Mouse (Mus musculus) layer of hippocampus, adult 2 months (tissue): Measurements from ENCODE around the gene Sec23ip. TPM values are rescaled to one million over a fixed set of nuclear protein-coding genes. Genes with fewer than 3 reads are reported as not detected.
"Not testable (repeated sequence)": the region's sequence is repeated elsewhere in the genome, so short reads cannot be mapped to it uniquely, and the experiment has no call there.

Experiments
- DNase-seq, 2 experiments: peaks; one replicate each; pipeline ENCODE4 v3.0.0; 2022; ENCODE audit warnings: low spot score in 2 of 2
- H3K27ac ChIP-seq: fragments of 200-600 bp; 2 replicates; pipeline ENCODE4 v1.8.1; 2022
- H3K4me3 ChIP-seq: fragments of 200-600 bp; 2 replicates; pipeline ENCODE4 v1.8.1; 2022; ENCODE audit warnings: mild to moderate bottlenecking
- CTCF ChIP-seq: fragments of 200-600 bp; conservative IDR thresholded peaks from 2 replicates; pipeline ENCODE4 v1.8.1; 2022; ENCODE audit warnings: antibody characterized with exemption, mild to moderate bottlenecking, moderate library complexity
- long read RNA-seq, 2 experiments: library from polyadenylated mRNA; stranded (forward); transcript quantifications; one replicate each; pipeline ENCODE4 v2.0.0; 2021; ENCODE audit warnings: borderline mapping rate in 2 of 2
- total RNA-seq, 2 experiments: library from RNA; stranded (reverse); gene quantifications; 2 replicates each; pipeline ENCODE4 v1.2.3; 2021

The Sec23ip gene
- 10 to 100 TPM; 46.9 to 59.3 TPM for total RNA-seq
- long read RNA-seq, experiment 1, full-length matches to known transcripts = 13 of 42 reads
- long read RNA-seq, experiment 1, partial matches to known transcripts = 4 of 42 reads
- long read RNA-seq, experiment 1, other reads (novel, unspliced or antisense) = 25 of 42 reads
- long read RNA-seq, experiment 2, full-length matches to known transcripts = 17 of 39 reads
- long read RNA-seq, experiment 2, partial matches to known transcripts = 4 of 39 reads
- long read RNA-seq, experiment 2, other reads (novel, unspliced or antisense) = 18 of 39 reads

GRCm38 (mm10) chr7:128744684-128745485 lies at the start of gene Sec23ip:
Gene Sec23ip, plus strand, starts transcription at chr7:128744943.
- H3K4me3 ChIP-seq = peak within 1 kb of the TSS; percentile 100
- DNase-seq = peak; percentile 97 to 99
- TF ChIP-seq CTCF = no peak
- peak within 1 kb of the TSS; percentile 92 for H3K27ac ChIP-seq

- H3K4me3 ChIP-seq, DNase-seq, H3K27ac ChIP-seq: not testable (repeated sequence)
These were observed 44.8 kb upstream of the Sec23ip start for GRCm38 (mm10) chr7:128699959-128700358.

- TF ChIP-seq CTCF = peak; percentile 100
- H3K4me3 ChIP-seq = no peak overlapping the region
- no peak overlapping the region for H3K27ac ChIP-seq
- peak; percentile 61 to 79 for DNase-seq
These were observed 39.0 kb upstream of the Sec23ip start for GRCm38 (mm10) chr7:128705735-128706134.

- TF ChIP-seq CTCF = no peak
- no peak overlapping the region for H3K4me3 ChIP-seq
- DNase-seq = no peak
- H3K27ac ChIP-seq = no peak overlapping the region
These were observed 26.8 kb upstream of the Sec23ip start for GRCm38 (mm10) chr7:128717991-128718390.

- H3K4me3 ChIP-seq = no peak overlapping the region
- DNase-seq = peak; percentile 74 to 88
- H3K27ac ChIP-seq = peak overlapping the region; percentile 61
- peak; percentile 92 for TF ChIP-seq CTCF
These were observed 20.0 kb upstream of the Sec23ip start for GRCm38 (mm10) chr7:128724761-128725160.

- Histone ChIP-seq H3K27ac (peak overlapping the region; percentile 61), H3K4me3 (no peak overlapping the region)
- DNase-seq = no peak
- TF ChIP-seq CTCF = no peak
These were observed 19.6 kb upstream of the Sec23ip start for GRCm38 (mm10) chr7:128725189-128725588.

- no peak for DNase-seq
- TF ChIP-seq CTCF = peak; percentile 19; the same call in 1 of the 2 replicates
- Histone ChIP-seq H3K4me3 (no peak overlapping the region), H3K27ac (0 out of 2 replicates have a peak overlapping the region, but pooled peaks have one; percentile 3)
These were observed 17.7 kb upstream of the Sec23ip start for GRCm38 (mm10) chr7:128726999-128727398.

GRCm38 (mm10) chr7:128727701-128728100 lies 17.0 kb upstream of the Sec23ip start:
- DNase-seq = no peak
- H3K27ac ChIP-seq = no peak overlapping the region
- H3K4me3 ChIP-seq = no peak overlapping the region
- no peak for TF ChIP-seq CTCF

- no peak for DNase-seq
- no peak for TF ChIP-seq CTCF
- H3K27ac ChIP-seq = no peak overlapping the region
- no peak overlapping the region for H3K4me3 ChIP-seq
These were observed 16.0 kb upstream of the Sec23ip start for GRCm38 (mm10) chr7:128728738-128729137.

- peak in 1 of 2 experiments; percentile 27 for DNase-seq
- H3K4me3 ChIP-seq = no peak overlapping the region
- no peak for TF ChIP-seq CTCF
- peak overlapping the region; percentile 65 for H3K27ac ChIP-seq
These were observed 13.2 kb upstream of the Sec23ip start for GRCm38 (mm10) chr7:128731585-128731984.

- no peak for TF ChIP-seq CTCF
- Histone ChIP-seq H3K4me3 (no peak overlapping the region; the same call in 1 of the 2 replicates), H3K27ac (no peak overlapping the region)
- DNase-seq = no peak
These were observed 6.7 kb upstream of the Sec23ip start for GRCm38 (mm10) chr7:128738041-128738440.

GRCm38 (mm10) chr7:128739116-128739461 lies 5.7 kb upstream of the Sec23ip start:
- Histone ChIP-seq H3K4me3 (peak overlapping the region; percentile 84), H3K27ac (peak overlapping the region; percentile 86)
- TF ChIP-seq CTCF = no peak
- DNase-seq = no peak

- DNase-seq = peak in 1 of 2 experiments; percentile 27
- Histone ChIP-seq H3K4me3 (peak overlapping the region; percentile 84), H3K27ac (peak overlapping the region; percentile 86)
- no peak for TF ChIP-seq CTCF
These were observed 5.1 kb upstream of the Sec23ip start for GRCm38 (mm10) chr7:128739462-128740277.
